Mouse (Mus musculus) brain, embryonic 14.5 days (tissue): ENCODE data around the gene 9530077C05Rik. TPM values are rescaled to one million over a fixed set of nuclear protein-coding genes. Genes with fewer than 3 reads are reported as not detected.
A peak's percentile ranks its signal among the peaks of the same experiment; 100 is the strongest.
"Not testable (repeated sequence)": the region's sequence is repeated elsewhere in the genome, so short reads cannot be mapped to it uniquely, and the experiment has no call there.

Experiments used
- DNase-seq: peaks from one replicate; pipeline ENCODE4 v3.0.0-alpha.2; 2011; ENCODE audit warnings: low read depth
- CTCF ChIP-seq: fragments of 200-500 bp; IDR thresholded peaks from 2 replicates; pipeline ENCODE4 v1.5.1; 2012; ENCODE audit warnings: inconsistent platforms, mild to moderate bottlenecking, moderate library complexity, borderline replicate concordance; ENCODE audit not compliant: insufficient read depth, insufficient read length; ENCODE audit errors: extremely low read depth
- POLR2A ChIP-seq: fragments of 200-500 bp; IDR thresholded peaks from 2 replicates; pipeline ENCODE4 v1.6.1; 2012; ENCODE audit warnings: mild to moderate bottlenecking, inconsistent platforms, borderline replicate concordance; ENCODE audit not compliant: poor library complexity, insufficient read depth, insufficient read length, severe bottlenecking; ENCODE audit errors: extremely low read depth
- polyA plus RNA-seq: library from polyadenylated mRNA; depleted of rRNA; stranded (reverse); fragments of >200 nt; gene quantifications from 2 replicates; pipeline ENCODE4 v1.2.3, GENCODE M21; 2012

9530077C05Rik gene
- polyA plus RNA-seq, 1 experiment = 7.2 TPM

- DNase-seq = no peak
- TF ChIP-seq POLR2A = no peak
- TF ChIP-seq CTCF = no peak
Observed at GRCm38 (mm10) chr9:22449209-22449608, 37.9 kb downstream of the 9530077C05Rik start.

GRCm38 (mm10) chr9:22452697-22453096 is 41.4 kb downstream of the 9530077C05Rik start:
- DNase-seq = no peak
- TF ChIP-seq POLR2A = no peak
- TF ChIP-seq CTCF = no peak

GRCm38 (mm10) chr9:22453501-22453924 is 42.2 kb downstream of the 9530077C05Rik start:
- TF ChIP-seq POLR2A (no peak), CTCF (no peak)
- no peak for DNase-seq

GRCm38 (mm10) chr9:22453990-22454389 is 42.7 kb downstream of the 9530077C05Rik start, which contains the start of gene Gm17545:
TSS of gene Gm17545 (plus strand) at chr9:22454290.
- not testable (repeated sequence) for DNase-seq

- no peak for DNase-seq
- TF ChIP-seq CTCF = no peak
- TF ChIP-seq POLR2A = no peak
Observed at GRCm38 (mm10) chr9:22455041-22455440, 43.7 kb downstream of the 9530077C05Rik start.

GRCm38 (mm10) chr9:22457142-22457835 is 46.0 kb downstream of the 9530077C05Rik start:
- DNase-seq = no peak
- no peak for TF ChIP-seq POLR2A
- no peak for TF ChIP-seq CTCF

GRCm38 (mm10) chr9:22461946-22462345 is 50.6 kb downstream of the 9530077C05Rik start:
- TF ChIP-seq CTCF (no peak), POLR2A (no peak)
- peak; percentile 3 for DNase-seq

GRCm38 (mm10) chr9:22466212-22466611 is 54.9 kb downstream of the 9530077C05Rik start:
- TF ChIP-seq POLR2A (no peak), CTCF (no peak)
- no peak for DNase-seq

GRCm38 (mm10) chr9:22467371-22468169 is 56.3 kb downstream of the 9530077C05Rik start:
- TF ChIP-seq POLR2A (no peak), CTCF (no peak)
- peak; percentile 61 for DNase-seq

- peak; percentile 91 for TF ChIP-seq POLR2A
- TF ChIP-seq CTCF = no peak
- peak; percentile 94 for DNase-seq
Observed at GRCm38 (mm10) chr9:22468170-22468898, 57.0 kb downstream of the 9530077C05Rik start.

GRCm38 (mm10) chr9:22468899-22469259 is 57.6 kb downstream of the 9530077C05Rik start:
- TF ChIP-seq POLR2A = no peak
- TF ChIP-seq CTCF = no peak
- DNase-seq = no peak
